Mouse (Mus musculus) brain, embryonic 14.5 days (tissue): ENCODE results near the gene Srrm2. TPM values are rescaled to one million over a fixed set of nuclear protein-coding genes. Genes with fewer than 3 reads are reported as not detected.
A peak's percentile ranks its signal among the peaks of the same experiment; 100 is the strongest.
"Not testable (repeated sequence)": the region's sequence is repeated elsewhere in the genome, so short reads cannot be mapped to it uniquely, and the experiment has no call there.

Experiments
- DNase-seq: peaks from one replicate; pipeline ENCODE4 v3.0.0-alpha.2; 2011; ENCODE audit warnings: low read depth
- CTCF ChIP-seq: fragments of 200-500 bp; IDR thresholded peaks from 2 replicates; pipeline ENCODE4 v1.5.1; 2012; ENCODE audit warnings: inconsistent platforms, mild to moderate bottlenecking, moderate library complexity, borderline replicate concordance; ENCODE audit not compliant: insufficient read depth, insufficient read length; ENCODE audit errors: extremely low read depth
- POLR2A ChIP-seq: fragments of 200-500 bp; IDR thresholded peaks from 2 replicates; pipeline ENCODE4 v1.6.1; 2012; ENCODE audit warnings: mild to moderate bottlenecking, inconsistent platforms, borderline replicate concordance; ENCODE audit not compliant: poor library complexity, insufficient read depth, insufficient read length, severe bottlenecking; ENCODE audit errors: extremely low read depth
- polyA plus RNA-seq: library from polyadenylated mRNA; depleted of rRNA; stranded (reverse); fragments of >200 nt; gene quantifications from 2 replicates; pipeline ENCODE4 v1.2.3, GENCODE M21; 2012

Srrm2 gene
- polyA plus RNA-seq, 1 experiment, result 826 TPM

DNA sequence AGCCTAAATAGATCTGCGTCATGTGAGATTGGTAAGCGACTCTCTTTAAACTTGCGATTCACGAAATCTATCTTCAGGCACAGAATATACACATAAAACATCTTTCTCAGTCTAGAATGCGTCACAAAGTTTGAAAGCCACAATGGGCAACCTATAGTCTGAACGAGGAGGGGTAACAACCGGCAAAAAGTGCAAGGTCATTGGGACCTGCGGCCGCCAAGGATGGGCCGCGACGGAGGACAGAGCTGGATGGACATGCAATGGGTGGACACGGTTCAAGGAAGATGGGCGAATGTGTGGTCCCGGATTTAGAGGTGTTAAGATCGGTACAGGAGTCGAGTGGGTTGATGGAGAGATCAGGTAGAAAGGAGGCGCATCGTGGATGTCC, 19.4 kb upstream of the Srrm2 start:
- peak; percentile 55 for DNase-seq
- TF ChIP-seq CTCF (no peak), POLR2A (no peak)

DNA sequence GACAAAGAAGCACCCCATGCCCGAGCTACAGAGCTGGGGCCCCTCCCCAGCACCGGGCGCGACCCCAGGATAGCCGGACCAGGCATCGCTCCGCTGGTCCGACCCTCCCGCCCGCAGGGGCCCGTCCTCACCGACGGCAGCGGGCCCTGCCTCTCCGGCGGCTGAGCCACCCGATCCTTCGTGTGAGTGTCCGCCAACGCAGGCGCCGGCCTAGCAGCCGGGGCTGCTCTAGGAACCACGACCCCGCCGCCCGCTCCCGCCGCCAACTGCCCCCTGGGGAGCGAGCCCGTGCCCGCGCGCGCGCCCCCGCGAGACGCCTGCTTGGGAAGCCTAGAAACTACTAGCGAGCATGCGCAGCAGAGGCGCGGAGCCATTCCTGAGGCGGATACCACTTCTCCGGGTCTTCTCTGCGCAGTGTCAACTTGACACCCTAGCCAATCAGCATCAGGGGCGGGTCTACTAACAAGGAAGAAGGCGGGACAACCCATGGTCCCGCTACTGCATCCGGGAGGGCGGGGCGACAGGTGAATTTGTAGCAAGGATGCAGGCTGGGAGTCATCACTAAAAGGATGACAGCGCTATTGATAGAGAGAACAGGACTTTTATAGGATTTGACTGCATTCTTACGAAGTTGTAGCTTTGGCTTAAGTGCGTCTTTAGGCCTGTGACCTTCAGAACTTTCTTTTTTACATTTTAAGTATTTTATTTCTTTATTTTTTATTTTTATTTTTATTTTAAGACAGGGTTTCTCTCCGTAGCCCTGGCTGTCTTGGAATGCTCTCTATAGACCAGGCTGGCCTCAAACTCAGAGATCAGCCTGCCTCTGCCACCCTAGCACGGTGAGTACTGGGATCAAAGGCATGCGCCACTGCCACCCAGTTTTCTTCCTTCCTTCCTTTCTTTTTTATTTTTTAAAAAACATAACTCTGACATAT, 18.8 kb upstream of the Srrm2 start, which contains the start of gene Flywch1:
Flywch1 (minus strand) TSS at position 319 of the 935 bp plus-strand sequence.
- TF ChIP-seq POLR2A (peak; percentile 95), CTCF (no peak)
- peak; percentile 100 for DNase-seq

DNA sequence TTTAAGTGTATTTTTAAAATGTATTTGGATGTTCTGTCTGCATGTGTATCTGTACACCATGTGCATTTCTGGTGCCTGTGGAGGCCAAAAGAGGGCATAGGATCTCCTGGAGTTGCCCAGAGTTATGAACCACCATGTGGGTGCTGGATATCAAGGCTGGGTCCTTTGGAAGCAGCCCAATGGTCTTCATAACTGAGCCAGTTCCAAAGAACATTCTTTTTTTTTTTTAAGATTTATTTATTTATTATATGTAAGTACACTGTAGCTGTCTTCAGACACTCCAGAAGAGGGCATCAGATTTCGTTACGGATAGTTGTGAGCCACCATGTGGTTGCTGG, 18.1 kb upstream of the Srrm2 start:
- not testable (repeated sequence) for DNase-seq

DNA sequence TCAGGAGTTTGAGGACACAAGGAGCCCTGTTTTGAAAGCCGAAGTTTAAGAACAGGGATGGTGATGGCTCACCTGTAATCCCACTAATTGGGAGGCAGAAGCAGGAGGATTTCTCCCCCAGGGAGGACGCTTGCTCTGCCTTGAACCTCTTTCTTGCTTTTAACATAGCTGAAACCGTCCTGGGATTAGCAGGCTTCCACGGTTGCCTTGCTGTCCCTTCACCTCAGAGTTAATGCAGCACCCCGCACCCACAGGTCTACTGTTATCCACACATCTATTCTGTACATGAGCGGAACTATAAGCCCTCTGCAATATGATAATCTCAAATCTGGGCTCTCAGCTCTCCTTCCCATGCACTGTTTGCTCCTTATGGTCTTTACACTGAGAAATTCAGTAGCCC, 16.7 kb upstream of the Srrm2 start:
- TF ChIP-seq POLR2A (no peak), CTCF (no peak)
- no peak for DNase-seq

DNA sequence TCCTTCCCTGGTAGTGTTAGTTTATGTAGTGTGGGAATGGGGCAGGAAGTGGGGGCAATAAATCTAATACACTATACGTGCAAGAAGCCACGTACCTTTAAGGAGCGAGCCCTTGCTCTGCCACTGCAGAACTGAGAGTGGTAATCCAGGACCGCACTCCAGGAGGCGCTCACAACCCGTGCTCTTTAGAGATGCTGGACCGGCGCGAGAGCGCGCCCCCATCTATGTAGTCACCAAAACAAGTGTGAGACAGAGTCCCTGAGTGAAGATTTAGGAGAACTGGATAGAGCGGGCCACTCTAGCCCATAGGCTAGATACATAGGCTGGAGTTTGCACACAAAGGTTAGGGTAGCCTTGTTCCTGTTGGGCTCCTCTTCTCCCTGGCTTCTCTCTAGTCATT, 16.2 kb upstream of the Srrm2 start:
- peak; percentile 79 for DNase-seq
- TF ChIP-seq POLR2A (no peak), CTCF (peak; percentile 77)

DNA sequence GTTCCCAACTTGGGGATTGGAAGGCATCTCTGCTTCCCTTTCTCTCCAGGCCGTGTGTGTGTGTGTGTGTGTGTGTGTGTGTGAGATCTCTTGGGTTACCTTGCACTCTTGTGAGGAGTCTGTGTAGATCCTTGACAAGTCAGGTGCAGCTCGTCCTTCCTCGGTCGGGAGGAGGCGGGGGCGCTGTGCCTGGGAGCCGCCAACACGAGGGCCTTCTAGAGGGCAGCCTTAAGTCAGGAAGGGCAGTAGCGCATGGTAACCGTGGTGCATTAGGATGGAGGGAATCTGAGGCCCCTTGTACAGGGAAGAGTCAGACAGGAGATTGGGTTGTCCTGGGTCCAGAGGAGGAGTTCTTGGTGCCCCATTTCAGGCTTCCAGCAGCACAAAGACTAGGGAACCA, 14.1 kb upstream of the Srrm2 start:
- no peak for DNase-seq
- no peak for TF ChIP-seq CTCF
- TF ChIP-seq POLR2A, result no peak

DNA sequence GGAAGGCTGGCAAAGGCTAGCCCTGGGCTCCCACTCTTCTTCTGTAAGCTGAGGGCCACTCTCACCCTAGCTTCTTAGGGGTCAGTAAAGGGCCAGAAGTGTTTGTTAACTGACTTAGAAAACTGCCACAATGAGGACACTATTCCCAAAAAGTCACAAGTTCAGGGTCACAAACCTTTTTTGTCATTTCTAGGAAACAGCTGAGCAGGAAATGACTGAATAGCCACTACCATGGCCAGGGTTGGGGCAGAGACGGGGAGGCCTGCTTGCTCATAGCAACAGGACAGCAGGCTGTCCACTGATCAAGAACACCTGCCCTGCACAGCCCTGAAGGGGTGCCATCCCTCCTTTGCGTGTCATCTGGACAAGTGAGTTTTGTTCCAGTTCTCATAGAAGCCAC, 13.2 kb upstream of the Srrm2 start:
- no peak for DNase-seq
- no peak for TF ChIP-seq CTCF
- no peak for TF ChIP-seq POLR2A

DNA sequence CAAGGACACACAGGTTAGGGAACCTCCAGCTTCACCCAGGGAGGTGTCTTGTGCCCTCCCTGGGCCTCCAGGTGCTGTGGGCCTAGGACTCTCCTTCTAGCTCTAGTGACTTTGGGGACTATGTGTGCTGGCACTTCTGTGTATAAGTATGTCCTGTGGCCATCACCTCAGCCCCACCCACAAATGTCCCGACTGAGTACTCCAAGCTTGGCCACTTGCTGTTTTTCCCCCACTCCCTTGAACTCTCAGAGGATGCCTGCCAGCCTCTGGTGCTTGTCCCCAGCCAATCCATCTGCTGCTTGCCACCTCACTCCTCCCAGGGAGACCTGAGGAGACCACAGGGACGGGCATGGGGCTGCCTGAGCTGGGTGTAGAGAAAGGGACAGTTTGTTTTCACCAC, 11.9 kb upstream of the Srrm2 start:
- TF ChIP-seq CTCF (no peak), POLR2A (no peak)
- DNase-seq, result no peak

DNA sequence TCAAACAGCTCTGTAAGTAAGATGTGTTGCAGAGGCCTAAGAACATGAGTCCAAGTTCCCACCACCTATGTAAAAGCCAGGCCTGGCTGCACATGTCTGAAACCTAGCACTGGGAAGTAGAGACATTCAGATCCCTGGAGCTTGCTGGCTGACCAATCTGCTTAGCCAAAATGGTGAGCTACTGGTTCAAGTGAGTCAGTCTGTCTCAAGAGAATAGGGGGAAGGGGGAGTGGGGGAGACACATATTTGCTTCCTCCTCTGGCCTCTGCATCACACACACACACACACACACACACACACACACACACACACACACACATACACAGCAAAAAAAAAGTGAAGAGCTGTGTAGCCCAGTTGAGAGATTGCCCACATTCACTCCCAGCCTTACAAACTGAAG, 7.0 kb upstream of the Srrm2 start:
- no peak for TF ChIP-seq CTCF
- TF ChIP-seq POLR2A, result no peak
- no peak for DNase-seq

DNA sequence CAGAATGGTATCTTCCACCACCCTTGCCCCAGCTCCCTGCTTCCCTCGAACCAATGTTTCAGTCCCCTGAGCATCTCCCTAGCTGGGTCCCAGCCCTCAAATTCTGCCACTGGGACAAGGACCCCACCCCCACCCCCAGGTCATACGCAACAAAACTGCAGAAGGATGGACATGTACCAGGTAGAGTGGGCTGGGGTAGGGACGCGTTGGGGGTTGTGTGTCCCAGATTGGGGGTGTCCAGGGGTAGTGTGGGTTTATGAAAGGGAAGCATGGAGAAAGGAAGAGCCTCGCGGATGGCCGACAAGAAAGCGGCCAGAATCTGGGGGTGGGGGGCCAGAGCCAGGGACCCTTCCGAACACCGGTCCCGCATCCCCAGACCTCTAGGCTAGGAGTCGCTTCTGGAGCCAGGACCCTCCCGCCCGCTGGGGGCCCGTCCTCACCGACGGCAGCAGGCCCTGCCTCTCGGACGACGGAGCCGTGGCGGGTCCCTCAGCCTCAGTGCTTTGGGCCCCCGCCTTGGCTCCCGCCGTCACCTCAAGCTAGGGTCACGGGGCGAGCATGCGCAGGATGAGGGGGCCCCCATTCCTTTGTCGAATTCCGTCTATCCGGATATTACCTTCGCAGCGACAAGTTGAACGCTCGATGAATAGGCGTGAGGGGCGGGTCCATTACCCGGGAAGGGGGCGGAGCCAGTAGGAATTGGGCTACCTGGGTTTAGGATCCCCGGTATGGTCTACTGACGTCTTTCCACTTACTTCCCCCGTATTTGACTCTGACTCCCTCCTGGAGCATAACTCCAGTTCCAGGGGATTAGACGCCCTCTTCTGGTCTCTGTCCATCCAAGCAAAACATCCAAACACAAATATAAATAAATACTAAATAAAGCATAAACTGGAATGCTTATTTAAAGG, 4.5 kb upstream of the Srrm2 start, which contains the start of gene Flywch2:
Flywch2 (minus strand) TSS at position 521 of the 911 bp plus-strand sequence.
- peak; percentile 96 for DNase-seq
- TF ChIP-seq CTCF (no peak), POLR2A (no peak)

DNA sequence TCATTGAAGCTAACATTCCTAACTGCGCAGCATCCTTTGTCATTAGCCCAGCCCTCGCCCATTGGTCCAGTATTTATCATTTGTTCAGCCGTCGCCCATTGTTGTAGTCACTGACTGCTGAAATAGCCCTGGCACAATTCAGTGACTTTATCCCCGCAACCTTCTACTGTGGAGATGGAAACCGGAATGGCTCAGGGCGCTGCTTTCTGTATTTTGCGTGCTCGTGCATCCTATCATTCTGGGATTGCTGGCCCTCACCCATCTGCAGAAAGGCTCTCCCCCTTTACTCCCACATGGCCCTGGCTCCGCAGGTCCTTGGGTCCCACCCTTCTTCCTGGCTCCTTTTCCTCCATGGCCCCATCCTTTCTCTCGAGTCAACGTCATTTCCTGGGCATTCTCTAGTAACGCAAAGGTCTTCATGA, 3.8 kb upstream of the Srrm2 start:
- peak; percentile 81 for DNase-seq
- TF ChIP-seq CTCF (no peak), POLR2A (0 out of 2 replicates have a peak, but pooled peaks have one; percentile 5)
